Mouse (Mus musculus) spleen, postnatal 14 days (tissue): ENCODE measurements around the gene Carm1.
"Not testable (repeated sequence)": the region's sequence is repeated elsewhere in the genome, so short reads cannot be mapped to it uniquely, and the experiment has no call there.

Experiments
- DNase-seq, 2 experiments: peaks; one replicate each; pipeline ENCODE4 v3.0.0; 2021 to 2022; ENCODE audit warnings: low spot score in 2 of 2

The Carm1 gene

DNA sequence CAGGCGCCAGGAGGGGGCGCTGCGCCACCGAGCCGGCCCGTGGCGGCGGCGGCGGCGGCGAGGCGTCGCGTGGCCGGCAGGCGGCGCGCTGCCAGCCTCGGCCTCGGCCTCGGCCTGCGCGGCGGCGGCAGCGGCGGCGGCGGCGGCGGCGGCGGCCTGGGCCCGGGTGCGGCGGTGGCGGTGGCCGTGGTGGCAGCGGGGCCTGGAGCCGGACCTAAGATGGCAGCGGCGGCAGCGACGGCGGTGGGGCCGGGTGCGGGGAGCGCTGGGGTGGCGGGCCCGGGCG lies at the start of gene Carm1:
TSS of gene Carm1 (plus strand) at position 106 of the 286 bp plus-strand sequence.
- no peak for DNase-seq

DNA sequence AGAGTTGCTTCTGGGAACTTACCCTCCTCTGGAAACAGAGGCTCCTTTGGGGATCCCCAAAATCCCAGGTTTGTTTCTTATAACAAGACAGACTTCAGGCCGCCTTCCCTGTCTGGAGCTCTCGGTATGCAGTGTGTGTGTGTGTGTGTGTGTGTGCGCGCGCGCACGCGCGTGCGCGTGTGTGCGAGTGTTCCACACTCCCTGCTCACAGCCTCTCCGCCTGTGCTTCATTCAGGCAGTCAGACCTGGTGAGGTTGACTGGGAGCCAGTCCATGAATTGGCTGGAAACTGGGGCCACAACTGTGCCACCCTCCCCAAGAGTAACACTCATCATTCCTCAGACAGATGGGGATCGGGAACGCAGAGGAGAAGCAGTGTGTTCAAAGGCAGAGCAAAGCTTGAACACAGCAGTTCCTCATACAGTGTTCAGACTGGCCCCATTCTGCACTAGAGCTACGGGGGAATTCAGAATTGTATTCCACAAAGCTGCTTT lies 49.6 kb upstream of the Carm1 start:
- no peak for DNase-seq

DNA sequence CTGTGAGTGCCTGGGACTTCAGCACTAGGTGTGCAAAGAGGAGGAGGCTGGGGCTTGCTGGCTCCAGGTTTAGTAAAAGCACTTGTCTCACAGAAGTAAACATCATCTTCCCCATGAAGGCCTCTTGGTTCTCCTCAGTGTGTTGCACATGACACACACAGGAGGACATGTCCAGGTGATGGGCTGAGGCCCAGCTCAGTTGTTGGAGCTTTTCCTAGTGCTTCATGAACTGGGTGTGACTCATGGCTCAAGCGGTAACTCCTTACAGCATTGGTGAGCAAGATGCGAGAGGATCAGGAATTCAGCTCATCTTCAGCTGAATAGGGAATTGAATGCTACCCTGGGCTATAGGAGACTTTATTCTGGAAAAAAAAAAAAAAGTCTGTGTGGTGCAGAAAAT lies 49.0 kb upstream of the Carm1 start:
- DNase-seq: no peak

DNA sequence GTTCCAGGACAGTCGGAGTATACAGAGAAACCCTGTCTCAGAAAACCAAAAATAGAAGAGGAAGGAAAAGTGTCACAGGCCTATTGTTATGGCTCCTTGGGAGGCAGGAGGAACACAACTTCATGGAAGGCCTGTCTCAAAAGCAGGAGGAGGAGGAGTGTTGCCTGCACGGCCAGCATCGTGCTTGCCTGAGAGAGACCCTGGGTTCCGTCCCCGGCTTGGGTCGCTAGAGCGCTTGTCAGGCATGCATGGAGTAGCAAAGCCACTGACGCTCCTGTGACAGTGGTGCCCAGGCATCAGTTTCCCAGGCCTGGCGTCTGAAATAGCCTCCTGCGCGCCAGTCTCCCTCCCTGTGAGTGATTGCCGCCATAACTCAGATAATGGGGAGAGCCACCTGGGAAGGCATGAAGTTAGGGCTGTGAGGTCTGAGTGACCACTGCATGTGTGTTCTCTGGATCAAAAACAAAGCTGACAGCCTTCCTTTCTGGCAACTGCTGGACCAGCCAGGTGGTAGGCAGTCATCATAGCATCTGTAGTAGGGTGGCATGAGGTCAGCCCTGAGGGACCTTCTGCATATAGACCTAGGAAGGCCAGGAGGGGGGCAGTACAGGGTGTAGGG lies 48.3 kb upstream of the Carm1 start:
- no peak for DNase-seq

DNA sequence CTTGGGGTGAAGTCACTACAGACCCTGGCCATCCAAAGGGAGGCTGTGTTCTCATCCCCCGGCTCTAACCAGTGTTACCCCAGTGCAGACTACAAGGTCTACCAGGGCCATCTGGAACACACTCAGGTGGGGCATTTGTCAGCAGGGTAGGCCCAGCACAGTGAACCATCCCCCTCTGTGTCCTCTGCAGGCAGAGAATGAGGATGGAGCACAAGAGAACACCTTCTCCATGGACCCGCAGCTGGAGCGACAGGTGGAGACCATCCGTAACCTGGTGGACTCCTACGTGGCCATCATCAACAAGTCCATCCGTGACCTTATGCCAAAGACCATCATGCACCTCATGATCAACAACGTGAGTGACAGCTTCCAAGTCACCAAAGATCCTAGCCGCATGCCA lies 43.3 kb upstream of the Carm1 start:
- DNase-seq: no peak

DNA sequence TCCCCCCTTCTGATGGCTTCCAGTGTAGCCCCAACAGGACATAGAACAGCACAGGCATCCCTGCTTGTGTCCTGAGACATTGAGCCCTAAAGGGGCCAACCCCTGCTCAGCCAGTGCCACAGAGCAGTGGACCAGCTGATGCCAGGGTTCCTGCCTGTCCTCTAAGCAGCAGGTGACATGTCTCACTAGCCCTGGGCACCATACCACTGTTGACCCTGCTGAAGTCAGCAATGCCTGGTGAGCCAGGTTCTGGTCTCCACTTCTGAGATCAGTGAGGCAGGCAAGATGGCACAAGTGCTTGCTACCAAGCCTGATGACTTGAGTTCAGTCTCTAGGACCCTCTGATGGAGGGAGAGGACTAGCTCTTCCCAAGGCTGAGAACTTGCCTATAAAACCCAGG lies 40.9 kb upstream of the Carm1 start:
- no peak for DNase-seq

DNA sequence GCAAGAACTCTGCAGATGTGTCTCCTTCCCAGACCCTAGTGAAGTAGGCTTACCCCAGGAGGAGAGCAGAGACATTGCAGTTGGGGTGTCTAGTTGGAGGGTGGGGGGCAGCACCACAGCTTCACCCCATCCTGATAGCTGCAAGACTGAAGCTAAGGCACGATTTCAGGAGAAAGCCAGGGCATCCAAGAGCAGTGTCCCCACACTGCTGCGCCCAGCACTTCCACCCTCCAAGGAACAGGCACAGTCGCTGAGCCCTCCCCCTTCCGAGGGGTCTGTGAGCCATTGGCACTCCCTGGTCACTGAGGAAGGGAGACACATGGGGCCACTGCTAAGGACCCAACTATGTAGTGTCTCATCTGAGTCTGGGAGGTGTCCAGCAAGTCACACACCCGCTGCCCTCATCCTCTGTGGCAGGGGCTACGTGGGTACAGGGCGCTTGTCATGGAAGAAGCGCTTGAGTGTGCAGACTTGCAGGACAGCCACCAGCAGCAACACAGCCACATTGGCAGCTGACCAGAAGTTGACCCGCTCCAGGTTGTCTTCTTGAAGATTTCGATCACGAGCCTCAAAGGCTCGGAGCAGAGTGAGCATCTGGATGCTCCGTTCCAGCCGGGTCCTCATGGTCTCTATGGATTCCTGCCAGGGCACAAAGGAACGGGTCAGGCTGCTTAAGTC lies 38.8 kb upstream of the Carm1 start:
- no peak for DNase-seq

DNA sequence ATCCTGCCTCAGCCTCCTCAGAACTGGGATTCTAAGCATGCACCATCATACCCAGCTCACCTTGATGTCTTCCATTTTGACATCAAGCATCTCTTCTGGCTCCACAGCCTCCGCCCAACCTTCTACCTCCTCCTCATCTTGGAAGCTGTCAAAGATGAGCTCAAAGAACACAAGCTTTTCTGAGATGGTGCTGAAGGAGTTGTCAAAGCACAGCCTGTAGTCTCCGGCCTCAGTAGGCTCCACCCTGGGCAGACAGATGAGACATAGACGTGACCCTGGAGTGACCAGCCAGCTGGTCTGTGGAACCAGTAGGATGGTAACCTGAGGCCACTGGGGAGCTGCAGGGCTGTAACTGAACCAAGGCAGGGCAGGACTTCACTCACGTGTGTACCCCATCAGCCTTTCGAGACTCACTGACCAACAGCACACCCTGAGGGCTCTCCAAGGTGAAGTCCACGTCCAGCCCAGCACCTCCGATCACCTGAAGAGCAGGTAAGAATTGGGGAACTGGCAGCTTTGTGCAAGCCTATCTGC lies 37.8 kb upstream of the Carm1 start:
- DNase-seq: no peak

DNA sequence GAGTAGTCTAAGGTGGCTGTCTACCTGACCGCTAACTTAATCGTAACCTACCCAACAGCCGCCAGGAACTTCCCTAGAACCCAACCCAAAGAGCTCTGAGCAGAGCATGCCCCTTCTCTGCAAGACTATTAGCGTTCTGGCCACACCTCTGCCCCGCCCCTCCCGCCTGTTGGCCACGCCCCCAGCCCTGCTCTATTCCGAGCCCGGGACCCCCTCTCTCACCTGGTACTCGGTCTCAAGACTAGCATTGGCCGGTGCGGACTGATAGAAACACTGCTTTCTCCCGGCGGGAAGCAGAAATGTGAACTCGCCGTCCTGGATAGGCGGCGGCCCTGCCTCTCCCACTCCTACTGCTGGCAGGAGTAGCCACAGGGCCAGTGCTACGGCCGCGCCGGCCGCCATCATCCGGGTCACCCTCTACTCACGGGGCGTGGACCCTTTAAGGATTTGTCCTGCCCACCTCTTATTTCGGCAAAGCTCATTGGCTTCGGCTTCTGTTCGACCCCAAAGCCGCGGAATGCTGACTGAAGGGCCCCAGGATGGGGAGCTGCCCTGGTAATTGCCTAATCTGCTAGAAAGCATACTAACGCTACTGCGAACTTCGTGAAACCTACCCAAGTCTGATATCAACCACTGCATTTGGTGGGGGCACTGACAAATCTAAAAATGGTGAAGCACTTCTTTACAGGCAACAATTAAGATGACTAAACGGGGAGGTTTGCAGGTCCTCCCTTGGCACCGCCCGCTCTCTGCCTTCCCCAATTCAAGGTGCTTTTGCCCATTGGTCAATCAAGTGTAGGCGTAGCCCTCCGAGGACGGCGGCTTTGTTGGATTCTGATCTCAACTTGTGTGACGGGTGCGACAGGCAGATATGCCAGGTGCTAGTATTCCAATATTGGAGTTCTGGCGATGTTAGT lies 36.7 kb upstream of the Carm1 start, which contains the start of gene Tmed1:
TSS of gene Tmed1 (minus strand) at position 481 of the 917 bp plus-strand sequence.
- DNase-seq: peak; percentile 86 to 89

DNA sequence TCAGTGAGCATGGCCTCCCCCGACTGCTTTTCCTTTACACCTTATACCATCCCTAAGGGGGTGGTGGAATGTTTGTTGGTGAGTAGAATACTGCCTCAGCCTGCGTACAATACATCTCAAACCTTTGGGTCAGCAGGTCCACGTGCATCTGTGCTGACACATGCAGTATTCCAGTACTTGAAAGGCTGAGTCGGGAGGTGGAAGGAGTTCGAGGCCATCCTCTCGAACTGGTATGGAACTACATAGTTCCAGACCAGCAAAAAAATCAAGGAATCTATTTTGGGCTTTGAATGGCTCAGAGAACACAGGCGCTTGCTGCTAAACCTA lies 36.0 kb upstream of the Carm1 start:
- no peak for DNase-seq

DNA sequence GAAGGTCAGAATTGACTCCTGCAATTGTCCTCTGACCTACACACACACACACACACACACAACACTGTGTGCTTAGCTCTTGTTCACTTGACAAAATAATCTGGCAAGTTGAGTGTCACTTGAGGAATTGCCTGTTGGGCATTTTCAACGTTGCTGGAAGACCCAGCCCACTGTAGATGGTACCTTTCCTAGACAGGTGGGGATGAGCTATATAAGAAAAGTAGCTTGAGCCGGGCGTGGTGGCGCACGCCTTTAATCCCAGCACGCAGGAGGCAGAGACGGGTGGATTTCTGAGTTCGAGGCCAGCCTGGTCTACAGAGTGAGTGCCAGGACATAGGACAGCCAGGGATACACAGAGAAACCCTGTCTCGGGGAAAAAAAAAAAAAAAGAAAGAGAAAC lies 35.6 kb upstream of the Carm1 start:
- DNase-seq: no peak

DNA sequence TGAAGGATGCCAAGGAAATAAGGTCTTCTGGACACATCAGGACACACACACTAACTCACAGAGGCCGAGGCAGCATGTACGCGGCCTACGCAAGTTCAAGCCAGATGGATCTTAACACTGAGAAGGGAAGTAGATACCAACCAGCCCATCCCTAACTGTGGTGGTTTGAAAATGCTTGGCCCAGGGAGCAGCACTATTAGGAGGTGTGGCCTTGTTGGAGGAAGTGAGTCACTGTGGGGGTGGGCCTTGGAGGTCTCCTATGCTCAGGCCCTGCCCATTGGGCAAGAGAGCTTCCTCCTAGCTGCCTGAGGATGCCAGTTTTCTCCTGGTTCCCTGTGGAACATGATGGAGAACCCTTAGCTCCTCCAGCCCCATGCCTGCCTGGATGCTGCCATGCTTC lies 33.2 kb upstream of the Carm1 start:
- DNase-seq: no peak

DNA sequence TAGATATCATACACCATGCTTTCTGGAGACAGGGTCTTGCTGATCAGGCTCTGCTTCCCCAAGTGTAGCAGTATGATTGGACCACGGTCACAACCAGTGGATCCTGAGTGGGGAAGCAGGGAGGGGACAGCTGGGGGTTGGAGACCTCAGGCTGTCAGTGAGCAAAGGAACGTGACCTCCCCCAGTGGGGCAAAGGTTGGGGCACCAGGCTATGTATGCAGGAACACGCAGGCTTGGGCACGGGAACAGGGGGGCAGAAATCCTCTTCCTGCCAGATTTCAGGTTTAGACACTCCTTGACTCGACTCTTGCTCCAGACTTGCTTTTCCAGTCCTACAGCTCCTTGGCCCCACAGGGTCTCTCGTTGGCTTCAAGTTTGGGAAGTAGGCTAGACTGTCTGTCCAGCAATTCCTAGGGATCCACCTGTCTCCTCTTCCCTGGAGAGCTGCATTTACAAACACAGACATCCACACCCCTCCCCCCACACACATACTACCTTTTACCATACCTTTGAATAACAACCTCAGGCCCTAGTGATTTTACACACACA lies 28.7 kb upstream of the Carm1 start:
- DNase-seq: no peak

DNA sequence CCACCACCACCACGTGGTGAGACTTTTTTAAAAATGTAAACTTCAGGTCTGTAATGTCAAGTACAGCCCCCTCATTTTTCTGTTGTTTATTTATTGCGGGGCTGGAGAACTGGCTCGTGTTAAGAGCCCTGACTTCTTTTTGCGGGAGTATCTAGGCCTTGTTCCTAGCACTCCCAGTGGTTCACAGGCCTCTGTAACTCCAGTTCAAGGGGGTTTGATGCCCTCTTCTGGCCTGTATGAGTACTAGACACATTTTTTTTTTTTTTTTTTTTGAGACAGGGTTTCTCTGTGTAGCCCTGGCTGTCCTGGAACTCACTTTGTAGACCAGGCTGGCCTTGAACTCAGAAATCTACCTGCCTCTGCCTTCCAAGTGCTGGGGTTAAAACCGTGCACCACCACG lies 28.0 kb upstream of the Carm1 start:
- not testable (repeated sequence) for DNase-seq

DNA sequence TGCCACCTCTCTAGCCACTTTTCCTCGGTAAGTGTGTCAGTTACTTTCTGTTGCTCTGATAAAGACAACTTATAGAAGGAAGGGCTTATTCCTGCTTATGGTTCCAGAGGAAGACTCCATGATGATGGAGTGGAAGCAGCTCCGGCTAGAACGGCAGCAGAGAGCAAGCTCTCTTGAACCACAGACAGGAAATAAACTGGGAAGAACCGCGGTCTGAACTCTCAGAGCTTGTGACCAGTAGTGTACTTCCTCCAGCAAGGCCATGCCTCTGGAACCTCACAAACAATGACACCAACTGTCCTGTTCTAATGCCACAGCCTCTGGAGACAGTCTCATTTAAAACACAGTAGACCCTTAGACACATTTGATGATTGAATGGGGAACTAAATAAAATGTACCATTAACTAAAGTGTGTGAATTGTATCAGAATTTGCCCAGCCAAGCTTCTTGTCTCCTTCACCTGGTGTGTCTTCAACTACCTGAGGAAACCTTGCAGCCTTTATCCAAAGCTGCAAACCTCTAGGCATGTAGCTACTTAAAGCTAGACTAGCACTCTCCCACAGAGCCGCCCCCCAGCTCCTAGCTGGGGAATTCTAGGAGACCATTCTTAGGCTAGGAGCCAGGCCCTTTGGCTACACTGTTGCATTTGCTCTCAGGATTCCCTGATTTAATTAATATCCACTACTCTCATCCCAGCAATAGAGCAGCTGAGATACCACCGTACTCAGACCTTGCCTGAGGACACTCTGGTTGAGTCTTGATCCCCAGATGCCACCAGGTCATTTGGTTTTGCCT lies 21.4 kb upstream of the Carm1 start:
- no peak for DNase-seq

DNA sequence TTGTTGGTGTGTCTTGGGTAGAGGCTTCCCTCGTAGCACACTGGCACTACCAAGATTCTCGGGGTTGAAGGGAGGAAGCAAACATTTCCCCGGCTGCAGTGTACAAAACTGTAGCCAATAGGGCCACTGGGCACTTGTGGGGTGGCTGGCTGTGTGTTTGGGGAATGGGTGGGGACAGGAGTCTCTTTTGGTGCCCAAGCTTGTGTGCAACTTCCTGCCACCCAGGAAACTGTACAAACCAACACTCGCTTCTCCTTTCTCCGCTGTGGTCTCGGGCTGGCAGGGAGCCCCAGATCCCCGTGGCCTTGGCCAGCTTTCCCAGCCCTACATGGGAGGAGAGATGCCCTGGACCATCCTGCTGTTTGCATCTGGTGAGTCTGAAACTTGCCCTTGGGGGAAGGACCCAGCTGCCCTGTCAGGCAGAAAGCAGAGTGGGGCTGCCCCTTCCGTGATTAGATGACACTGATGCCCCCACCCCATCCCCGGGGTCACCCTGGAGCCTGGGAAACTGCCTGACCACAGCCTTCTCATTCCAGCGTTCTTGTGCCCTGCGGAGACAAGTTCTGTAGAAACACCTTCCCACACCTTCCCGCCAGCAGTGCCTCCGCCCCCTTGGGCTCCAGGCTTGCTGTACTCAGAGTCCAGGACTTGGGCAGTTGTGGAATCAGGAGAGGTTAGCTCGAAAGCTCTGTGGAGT lies 20.6 kb upstream of the Carm1 start, which contains the start of gene AB124611:
TSS of gene AB124611 (plus strand) at position 240 of the 697 bp plus-strand sequence.
- peak; percentile 37 to 49 for DNase-seq

DNA sequence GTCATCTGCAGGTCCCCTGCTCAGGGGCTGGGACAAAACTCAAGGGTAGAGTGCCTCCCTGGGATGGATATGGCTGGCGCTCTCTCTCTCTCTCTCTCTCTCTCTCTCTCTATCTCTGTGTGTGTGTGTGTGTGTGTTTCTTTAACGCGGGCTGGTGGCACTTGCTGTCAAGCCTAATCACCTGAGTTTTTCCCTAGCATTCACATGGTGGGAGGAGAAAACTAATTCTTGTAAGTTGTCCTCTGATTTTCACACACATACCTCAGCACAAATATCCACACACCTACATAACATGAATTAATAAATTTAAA lies 20.1 kb upstream of the Carm1 start:
- DNase-seq: no peak

DNA sequence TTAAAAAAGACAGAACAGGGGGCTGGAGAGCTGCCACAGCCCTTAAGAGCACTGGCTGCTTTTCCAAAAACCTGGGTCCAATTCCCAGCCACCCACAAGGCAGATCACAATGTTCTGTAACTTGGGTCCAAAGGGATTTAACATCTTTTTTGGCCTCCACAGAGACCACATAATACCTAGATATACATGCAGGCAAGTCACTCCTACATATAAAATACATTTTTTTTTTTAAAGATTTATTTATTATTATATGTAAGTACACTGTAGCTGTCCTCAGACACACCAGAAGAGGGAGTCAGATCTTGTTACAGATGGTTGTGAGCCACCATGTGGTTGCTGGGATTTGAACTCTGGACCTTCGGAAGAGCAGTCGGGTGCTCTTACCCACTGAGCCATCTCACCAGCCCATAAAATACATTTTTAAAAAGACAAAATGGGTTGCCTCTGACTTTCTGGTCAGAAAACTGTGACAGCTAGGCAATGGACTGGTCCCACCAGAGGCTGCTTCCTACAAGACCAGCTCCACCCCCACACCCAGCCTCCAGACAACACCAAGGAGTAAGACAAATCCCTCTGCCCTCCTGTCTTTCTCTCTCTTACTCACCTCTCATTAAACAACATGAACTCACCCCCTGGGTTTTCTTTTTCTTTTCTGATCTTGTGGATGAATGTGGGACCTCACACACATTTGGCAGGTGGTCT lies 19.4 kb upstream of the Carm1 start:
- no peak for DNase-seq

DNA sequence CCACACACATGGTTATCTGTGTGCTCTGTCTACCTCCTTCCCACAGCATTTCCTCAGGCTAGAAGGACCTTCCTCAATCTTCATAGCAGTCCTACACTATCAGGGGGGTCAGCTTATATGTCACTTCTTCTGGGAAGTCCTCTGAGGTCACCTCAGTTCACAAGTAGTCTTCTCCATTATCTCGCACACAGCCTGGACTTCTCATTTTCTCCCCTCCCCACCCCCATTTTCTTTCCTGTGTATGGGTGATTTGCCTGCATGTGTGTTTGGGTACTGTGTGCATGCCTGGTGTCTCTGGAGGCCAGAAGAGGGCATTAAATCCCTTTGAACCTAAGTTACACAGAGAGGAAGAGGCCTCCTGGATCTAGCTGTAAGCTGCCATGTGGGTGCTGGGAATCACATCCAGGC lies 18.8 kb upstream of the Carm1 start:
- no peak for DNase-seq

DNA sequence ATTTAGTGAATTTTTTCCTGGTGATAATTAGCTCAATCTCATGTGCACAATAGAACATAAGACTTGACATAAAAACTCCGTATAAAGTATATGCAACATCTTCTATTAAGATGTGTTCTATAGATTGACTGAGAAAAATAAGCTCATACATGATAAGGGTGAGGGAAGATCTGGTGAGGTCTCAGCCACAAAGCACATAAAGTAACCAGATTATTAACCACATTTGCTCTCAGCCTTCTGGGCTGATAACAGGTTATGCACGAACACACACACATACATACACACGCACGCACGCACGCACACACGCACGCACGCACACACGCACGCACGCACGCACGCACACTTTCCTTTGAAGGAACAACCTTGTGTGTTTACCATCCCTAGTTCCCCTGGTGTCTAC lies 10.2 kb upstream of the Carm1 start:
- DNase-seq: no peak
